Mouse (Mus musculus): Measurements from ENCODE around the gene Grn. TPM values are rescaled to one million over a fixed set of nuclear protein-coding genes. Genes with fewer than 3 reads are reported as not detected.

The Grn gene
- polyA plus RNA-seq, 1 experiment from 2014 or later, result 191 TPM

GRCm38 (mm10) chr11:102411061-102411460 lies 19.1 kb upstream of the Grn start:
- no peak overlapping the region for H3K27ac ChIP-seq
- 70% methylated on average over 3 of the region's 3 CpGs for WGBS

GRCm38 (mm10) chr11:102411704-102412103 lies 18.4 kb upstream of the Grn start:
- Histone ChIP-seq H3K4me1 (replicated peaks; ENCODE audit: insufficient read depth, low read length) (no peaks in the 10 kb centered on the region), H3K27ac (no peak overlapping the region), H3K27me3 (ENCODE audit: insufficient read depth, low read length) (no peaks in the 10 kb centered on the region), H3K4me2 (ENCODE audit: low read length) (no peak overlapping the region), H3K4me3 (replicated peaks; ENCODE audit: low read depth, low read length) (no peak overlapping the region), H3K9me3 (replicated peaks; ENCODE audit: low read length) (no peaks in the 10 kb centered on the region), H3K36me3 (ENCODE audit: insufficient read depth, low read length) (no peaks in the 10 kb centered on the region), H3K9ac (ENCODE audit: low read depth, low read length) (no peak overlapping the region)
- DNase-seq (ENCODE audit: low spot score) (peak; percentile 95), ATAC-seq (replicated peaks; ENCODE audit: low FRiP score, low read depth) (no peak)
- TF ChIP-seq CTCF (IDR thresholded peaks at IDR 0.05; ENCODE audit: low read depth), result peak; percentile 97
- 6% methylated on average over 11 of the region's 11 CpGs for WGBS

More at GRCm38 (mm10) chr11:102411061-102411460, 19.1 kb upstream of the Grn start:
- TF ChIP-seq CTCF (IDR thresholded peaks at IDR 0.05; ENCODE audit: low read depth), result no peak
- H3K9me3 ChIP-seq (replicated peaks; ENCODE audit: low read length), result no peaks in the 10 kb centered on the region
- no peak for DNase-seq (ENCODE audit: low spot score)
- H3K27me3 ChIP-seq (ENCODE audit: insufficient read depth, low read length), result no peaks in the 10 kb centered on the region
- H3K36me3 ChIP-seq (ENCODE audit: insufficient read depth, low read length), result no peaks in the 10 kb centered on the region
- no peak overlapping the region for H3K4me3 ChIP-seq (replicated peaks; ENCODE audit: low read depth, low read length)
- ATAC-seq (replicated peaks; ENCODE audit: low FRiP score, low read depth), result no peak
- H3K4me2 ChIP-seq (ENCODE audit: low read length), result no peak overlapping the region
- H3K9ac ChIP-seq (ENCODE audit: low read depth, low read length), result no peak overlapping the region
- H3K4me1 ChIP-seq (replicated peaks; ENCODE audit: insufficient read depth, low read length), result peaks cover 5% of the 10 kb centered on the region; the same call in 1 of the 2 replicates

- Histone ChIP-seq H3K4me1 (replicated peaks; ENCODE audit: insufficient read depth, low read length) (no peaks in the 10 kb centered on the region), H3K4me2 (ENCODE audit: low read length) (no peak overlapping the region), H3K36me3 (ENCODE audit: insufficient read depth, low read length) (no peaks in the 10 kb centered on the region), H3K27ac (no peak overlapping the region), H3K9me3 (replicated peaks; ENCODE audit: low read length) (no peaks in the 10 kb centered on the region), H3K9ac (ENCODE audit: low read depth, low read length) (no peak overlapping the region), H3K27me3 (ENCODE audit: insufficient read depth, low read length) (no peaks in the 10 kb centered on the region), H3K4me3 (replicated peaks; ENCODE audit: low read depth, low read length) (no peak overlapping the region)
- TF ChIP-seq CTCF (IDR thresholded peaks at IDR 0.05; ENCODE audit: low read depth), result no peak
- ATAC-seq (replicated peaks; ENCODE audit: low FRiP score, low read depth), result no peak
- 66% methylated on average over 8 of the region's 8 CpGs for WGBS
- no peak for DNase-seq (ENCODE audit: low spot score)
Measured at GRCm38 (mm10) chr11:102413059-102413458, 17.1 kb upstream of the Grn start.

- H3K9ac ChIP-seq (ENCODE audit: low read depth, low read length), result no peak overlapping the region
- DNase-seq (ENCODE audit: low spot score), result no peak
- no peaks in the 10 kb centered on the region for H3K4me1 ChIP-seq (replicated peaks; ENCODE audit: insufficient read depth, low read length)
- WGBS, result 69% methylated on average over 10 of the region's 10 CpGs
- no peak overlapping the region for H3K4me2 ChIP-seq (ENCODE audit: low read length)
- ATAC-seq (replicated peaks; ENCODE audit: low FRiP score, low read depth), result no peak
- no peaks in the 10 kb centered on the region for H3K36me3 ChIP-seq (ENCODE audit: insufficient read depth, low read length)
- no peaks in the 10 kb centered on the region for H3K27me3 ChIP-seq (ENCODE audit: insufficient read depth, low read length)
- no peak overlapping the region for H3K4me3 ChIP-seq (replicated peaks; ENCODE audit: low read depth, low read length)
- TF ChIP-seq CTCF (IDR thresholded peaks at IDR 0.05; ENCODE audit: low read depth), result no peak
- no peaks in the 10 kb centered on the region for H3K9me3 ChIP-seq (replicated peaks; ENCODE audit: low read length)
- H3K27ac ChIP-seq, result no peak overlapping the region
Measured at GRCm38 (mm10) chr11:102415034-102415802, 14.9 kb upstream of the Grn start.

GRCm38 (mm10) chr11:102417160-102417559 lies 13.0 kb upstream of the Grn start:
- no peaks in the 10 kb centered on the region for H3K27me3 ChIP-seq (ENCODE audit: insufficient read depth, low read length)
- no peak overlapping the region for H3K27ac ChIP-seq
- no peaks in the 10 kb centered on the region for H3K36me3 ChIP-seq (ENCODE audit: insufficient read depth, low read length)
- no peak overlapping the region for H3K4me2 ChIP-seq (ENCODE audit: low read length)
- no peak for TF ChIP-seq CTCF (IDR thresholded peaks at IDR 0.05; ENCODE audit: low read depth)
- no peak for DNase-seq (ENCODE audit: low spot score)
- 77% methylated on average over 1 of the region's 1 CpGs for WGBS
- no peak for ATAC-seq (replicated peaks; ENCODE audit: low FRiP score, low read depth)
- no peaks in the 10 kb centered on the region for H3K4me1 ChIP-seq (replicated peaks; ENCODE audit: insufficient read depth, low read length)
- no peaks in the 10 kb centered on the region for H3K9me3 ChIP-seq (replicated peaks; ENCODE audit: low read length)
- H3K9ac ChIP-seq (ENCODE audit: low read depth, low read length), result no peak overlapping the region
- H3K4me3 ChIP-seq (replicated peaks; ENCODE audit: low read depth, low read length), result no peak overlapping the region

GRCm38 (mm10) chr11:102418887-102419286 lies 11.2 kb upstream of the Grn start:
- no peak overlapping the region for H3K9ac ChIP-seq (ENCODE audit: low read depth, low read length)
- ATAC-seq (replicated peaks; ENCODE audit: low FRiP score, low read depth), result no peak
- H3K4me1 ChIP-seq (replicated peaks; ENCODE audit: insufficient read depth, low read length), result no peaks in the 10 kb centered on the region
- H3K4me3 ChIP-seq (replicated peaks; ENCODE audit: low read depth, low read length), result no peak overlapping the region
- DNase-seq (ENCODE audit: low spot score), result no peak
- no peaks in the 10 kb centered on the region for H3K9me3 ChIP-seq (replicated peaks; ENCODE audit: low read length)
- H3K27me3 ChIP-seq (ENCODE audit: insufficient read depth, low read length), result no peaks in the 10 kb centered on the region
- H3K36me3 ChIP-seq (ENCODE audit: insufficient read depth, low read length), result no peaks in the 10 kb centered on the region
- H3K27ac ChIP-seq, result no peak overlapping the region
- no peak for TF ChIP-seq CTCF (IDR thresholded peaks at IDR 0.05; ENCODE audit: low read depth)
- no peak overlapping the region for H3K4me2 ChIP-seq (ENCODE audit: low read length)

Measured in kidney, postnatal 0 days (tissue).